Mouse (Mus musculus): ENCODE data around the gene B3galt1.

Gene B3galt1

GRCm38 (mm10) chr2:67565480-67566331 is at the start of gene B3galt1:
TSS of gene B3galt1 (plus strand) at chr2:67565871.
- DNase-seq (ENCODE audit: low spot score in 2 of 2): peak; percentile 75 to 84

DNA sequence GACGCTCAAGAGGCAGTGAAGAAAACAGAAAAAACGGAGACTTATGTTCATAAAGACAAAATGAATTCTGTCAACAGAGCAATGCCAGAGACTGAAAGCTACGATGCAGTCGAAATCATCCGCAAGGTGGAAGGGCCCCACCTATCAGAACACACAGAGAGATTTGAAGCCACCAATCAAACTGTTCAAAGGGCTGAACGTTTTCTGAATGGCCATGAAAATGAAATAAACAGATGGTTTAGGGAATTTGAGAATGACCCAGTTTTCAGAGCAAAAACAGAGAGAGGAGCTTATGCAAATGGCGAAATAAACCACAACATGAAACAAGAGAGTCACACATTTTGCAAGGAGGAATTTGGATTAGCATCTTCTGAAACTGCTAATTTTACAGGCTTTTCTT is 49.3 kb upstream of the B3galt1 start:
- DNase-seq (ENCODE audit: low spot score in 2 of 2): no peak

- DNase-seq (ENCODE audit: low spot score in 2 of 2): no peak
Measured at GRCm38 (mm10) chr2:67535347-67535746, 30.3 kb upstream of the B3galt1 start.

- no peak for DNase-seq (ENCODE audit: low spot score in 2 of 2)
Measured at GRCm38 (mm10) chr2:67539426-67539825, 26.2 kb upstream of the B3galt1 start.

DNA sequence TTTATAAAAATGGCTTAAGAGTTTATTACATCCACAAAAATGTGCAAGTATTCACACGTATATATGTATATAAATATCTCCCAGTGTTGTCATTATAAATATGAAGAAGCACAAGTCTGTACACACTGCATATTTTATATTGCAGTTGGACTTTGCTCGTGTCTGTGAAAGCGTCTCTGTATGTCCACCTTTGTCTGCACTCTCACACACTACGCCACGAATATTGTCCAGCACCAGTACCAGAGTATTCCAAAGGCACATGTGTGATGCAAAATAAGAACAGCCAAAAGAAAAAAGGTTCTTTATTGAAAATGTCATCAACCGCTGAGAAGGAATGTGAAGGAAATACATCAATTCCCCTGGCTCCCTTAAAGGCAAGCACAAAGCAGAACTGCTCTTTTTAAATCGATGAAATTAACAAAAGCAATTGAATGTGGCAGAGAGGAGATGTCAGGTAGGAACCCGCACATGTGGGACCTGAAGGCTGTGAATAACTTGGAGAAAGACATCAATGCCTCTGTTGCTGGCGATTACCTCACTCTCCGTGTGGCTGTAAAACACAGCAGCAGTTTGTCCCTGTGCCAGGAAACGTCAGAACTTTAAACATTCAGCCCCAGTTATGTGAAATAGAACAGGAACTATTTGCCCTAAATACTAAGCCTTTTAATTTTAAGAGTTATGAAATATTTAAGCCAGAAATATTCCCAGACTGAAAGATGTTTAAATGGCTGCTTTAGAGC is 23.5 kb upstream of the B3galt1 start:
- DNase-seq (ENCODE audit: low spot score in 2 of 2): no peak

DNA sequence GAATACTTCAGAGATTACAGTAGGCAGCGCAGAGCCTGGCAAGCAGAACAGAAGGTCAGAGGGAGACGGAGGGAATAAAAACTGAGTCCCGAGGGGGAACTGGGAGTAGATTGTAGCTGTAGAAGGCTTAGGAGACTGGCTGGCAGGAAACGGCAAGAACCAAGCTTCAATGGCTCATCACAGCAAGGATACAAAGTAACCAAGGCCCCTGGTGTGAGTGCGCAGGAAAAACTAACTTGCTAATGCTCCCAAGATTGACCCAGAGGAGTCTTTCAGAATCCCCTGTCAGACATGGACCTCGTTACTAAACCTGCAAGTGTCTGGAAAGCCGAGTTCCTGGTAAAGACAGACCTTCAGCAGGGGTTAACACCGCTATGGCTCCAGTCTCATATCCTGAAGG is 21.2 kb upstream of the B3galt1 start:
- DNase-seq (ENCODE audit: low spot score in 2 of 2): no peak

DNA sequence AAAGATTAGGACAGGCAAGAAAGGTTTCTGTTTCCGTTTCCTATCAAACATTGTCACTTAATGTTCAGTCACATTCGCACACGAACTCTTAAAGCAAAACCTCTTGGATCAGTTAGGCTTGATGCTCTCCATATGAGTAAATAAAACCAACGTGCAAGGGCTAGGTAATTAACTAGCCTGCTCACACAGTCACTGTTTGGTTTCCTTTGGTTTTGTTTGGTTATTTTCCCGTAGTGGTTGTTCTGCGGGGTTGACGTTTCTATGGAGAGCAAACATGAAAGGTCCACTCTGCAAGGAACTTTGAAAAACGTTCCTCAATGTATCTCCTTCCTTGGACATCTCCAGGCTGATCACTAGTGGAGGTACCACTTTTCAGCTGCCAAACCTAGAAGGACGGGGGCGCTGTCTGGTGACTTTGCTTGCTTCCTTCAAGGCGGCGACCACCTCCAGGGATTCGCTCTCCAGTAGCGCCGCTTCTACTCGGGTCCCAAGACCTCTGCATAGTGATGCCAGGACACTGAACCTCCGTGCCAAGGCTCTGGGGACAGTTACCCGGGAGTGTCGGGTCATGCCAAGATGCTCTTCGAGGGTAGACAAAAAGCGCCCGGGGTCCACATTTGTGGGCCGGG is 706 bp upstream of the B3galt1 start:
- peak; percentile 43 to 55 for DNase-seq (ENCODE audit: low spot score in 2 of 2)

- peak in 1 of 2 experiments; percentile 9 for DNase-seq (ENCODE audit: low spot score in 2 of 2)
Measured at GRCm38 (mm10) chr2:67566566-67566965, 895 bp downstream of the B3galt1 start.

- DNase-seq (ENCODE audit: low spot score in 2 of 2): no peak
Measured at GRCm38 (mm10) chr2:67567141-67567680, 1.5 kb downstream of the B3galt1 start.

DNA sequence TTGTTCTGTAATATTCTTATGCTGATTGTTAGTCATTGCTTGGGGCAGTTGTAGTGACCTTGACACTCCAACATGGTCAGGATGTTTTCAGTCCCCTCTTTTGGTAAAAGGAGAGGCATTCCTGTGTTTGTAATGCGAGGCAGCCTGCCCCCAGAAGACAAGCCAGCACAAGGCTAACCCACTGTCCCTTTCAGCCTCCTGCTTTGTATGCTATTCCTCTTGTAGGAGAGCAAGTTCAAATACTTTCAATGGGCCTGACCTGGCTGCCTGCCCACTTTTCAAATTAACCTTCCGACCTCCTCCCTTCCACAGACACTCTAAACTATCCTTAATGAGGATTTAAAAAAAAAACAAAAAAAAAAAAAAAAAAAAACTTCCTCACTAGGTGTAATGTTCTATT is 11.0 kb downstream of the B3galt1 start:
- DNase-seq (ENCODE audit: low spot score in 2 of 2): peak in 1 of 2 experiments; percentile 10

GRCm38 (mm10) chr2:67583091-67583490 is 17.4 kb downstream of the B3galt1 start:
- no peak for DNase-seq (ENCODE audit: low spot score in 2 of 2)

- no peak for DNase-seq (ENCODE audit: low spot score in 2 of 2)
Measured at GRCm38 (mm10) chr2:67590408-67590807, 24.7 kb downstream of the B3galt1 start.

DNA sequence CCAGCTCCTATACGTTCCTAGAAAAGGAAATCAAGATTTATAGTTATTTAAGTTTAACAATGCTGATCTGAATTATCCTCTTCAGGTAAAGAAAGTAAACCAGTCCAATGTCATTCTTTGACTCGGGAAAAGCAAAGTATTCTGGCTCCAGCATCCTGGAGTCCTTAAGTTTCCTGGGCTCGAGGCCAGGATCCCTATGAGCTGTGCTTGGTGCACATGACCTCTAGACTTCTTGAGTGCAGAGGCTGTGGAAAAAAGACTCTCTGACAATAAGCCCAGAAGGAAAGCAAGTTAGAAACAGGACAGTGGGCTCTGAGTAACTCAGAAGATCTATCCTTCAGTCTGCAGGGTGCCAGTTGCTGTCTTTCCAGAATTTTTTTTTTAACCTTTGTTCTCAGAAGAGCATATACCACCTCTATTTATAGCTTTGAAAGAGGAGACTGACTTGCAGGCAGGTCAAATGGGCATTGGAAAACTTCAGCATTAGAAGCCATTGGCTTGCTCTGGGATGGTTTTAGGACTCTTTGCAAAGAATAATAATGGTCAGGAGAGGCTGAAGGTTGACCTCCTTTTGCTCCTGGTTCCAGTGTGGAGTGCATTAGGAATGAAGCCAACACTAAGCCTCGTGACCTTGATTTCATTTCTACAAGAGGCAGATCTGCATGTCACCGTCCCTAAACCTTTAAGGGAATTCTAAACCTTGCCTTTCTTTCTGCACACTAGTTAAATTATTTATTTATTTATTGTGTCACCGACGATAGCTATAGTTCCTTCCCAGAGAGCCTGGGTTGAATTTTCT is 26.4 kb downstream of the B3galt1 start:
- no peak for DNase-seq (ENCODE audit: low spot score in 2 of 2)

GRCm38 (mm10) chr2:67622902-67623301 is 57.2 kb downstream of the B3galt1 start:
- DNase-seq (ENCODE audit: low spot score in 2 of 2): no peak

- no peak for DNase-seq (ENCODE audit: low spot score in 2 of 2)
Measured at GRCm38 (mm10) chr2:67627667-67628066, 62.0 kb downstream of the B3galt1 start.

- no peak for DNase-seq (ENCODE audit: low spot score in 2 of 2)
Measured at GRCm38 (mm10) chr2:67628289-67628688, 62.6 kb downstream of the B3galt1 start.

- DNase-seq (ENCODE audit: low spot score in 2 of 2): no peak
Measured at GRCm38 (mm10) chr2:67654847-67655246, 89.2 kb downstream of the B3galt1 start.

- no peak for DNase-seq (ENCODE audit: low spot score in 2 of 2)
Measured at GRCm38 (mm10) chr2:67657372-67657771, 91.7 kb downstream of the B3galt1 start.

DNA sequence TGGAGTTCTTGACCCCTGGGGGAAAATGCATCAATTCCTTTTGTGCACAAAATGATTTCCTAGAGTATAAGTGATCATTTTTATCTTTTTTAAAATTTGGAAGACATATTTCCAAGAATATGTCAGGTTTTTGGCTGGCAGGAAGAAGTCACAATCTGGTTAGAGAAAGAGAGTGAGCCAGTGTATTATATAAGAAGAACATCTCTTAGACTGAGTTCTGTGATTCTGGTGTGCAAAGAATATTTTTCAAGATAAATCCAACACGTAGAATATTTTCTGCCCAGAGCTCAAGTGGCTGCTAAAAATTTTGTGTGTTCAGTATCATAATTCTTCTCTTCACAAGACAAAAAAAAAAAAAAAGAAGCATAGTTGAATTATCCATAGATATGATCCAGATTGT is 92.4 kb downstream of the B3galt1 start:
- DNase-seq (ENCODE audit: low spot score in 2 of 2): no peak

DNA sequence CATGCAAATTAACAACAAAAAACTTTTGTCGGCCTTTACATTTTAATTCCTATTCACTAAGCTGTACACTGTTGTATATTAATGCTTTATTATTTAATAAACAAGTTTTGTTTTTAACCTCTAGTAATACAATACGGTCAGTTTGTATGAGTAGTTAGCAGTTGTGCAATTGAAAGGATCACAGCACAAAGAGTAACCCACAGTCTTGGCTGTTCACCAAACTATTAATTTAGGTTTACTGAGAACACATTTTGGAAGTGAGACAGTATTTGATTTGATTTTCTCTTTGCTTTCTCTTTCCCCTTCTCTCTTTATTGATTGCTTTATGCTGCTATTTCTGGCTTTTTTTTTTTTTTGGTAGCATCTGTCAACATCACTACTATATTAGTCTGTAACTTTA is 106.0 kb downstream of the B3galt1 start:
- no peak for DNase-seq (ENCODE audit: low spot score in 2 of 2)

- DNase-seq (ENCODE audit: low spot score in 2 of 2): no peak
Measured at GRCm38 (mm10) chr2:67677697-67678096, 112.0 kb downstream of the B3galt1 start.

All from frontal cortex, postnatal 25 days (tissue).